Mouse (Mus musculus) midbrain, postnatal 0 days (tissue): ENCODE measurements around the gene Fbxl17. TPM values are rescaled to one million over a fixed set of nuclear protein-coding genes. Genes with fewer than 3 reads are reported as not detected.

ENCODE experiments used
- ATAC-seq: fragments of 200-750 bp; cut with Nextera tagmentation; 2 replicates; pipeline ENCODE4 v1.8.0; 2017; ENCODE audit warnings: moderate number of reproducible peaks, mild to moderate bottlenecking, moderate TSS enrichment, moderate library complexity; ENCODE audit not compliant: low FRiP score
- DNase-seq: peaks from one replicate; pipeline ENCODE4 v3.0.0-alpha.2; 2015; ENCODE audit warnings: low spot score
- H3K27ac ChIP-seq: fragments of 300-500 bp; sonication (generic); 2 replicates; pipeline ENCODE4 v1.5.1; 2014; ENCODE audit warnings: low read depth, mild to moderate bottlenecking, low read length, mixed read lengths
- H3K27me3 ChIP-seq: fragments of 300-500 bp; sonication (generic); 2 replicates; pipeline ENCODE4 v1.6.1; 2014; ENCODE audit warnings: low read length, control low read depth, mixed read lengths; ENCODE audit not compliant: insufficient read depth
- H3K36me3 ChIP-seq: fragments of 300-500 bp; sonication (generic); 2 replicates; pipeline ENCODE4 v1.6.1; 2014; ENCODE audit warnings: low read length, control low read depth, mixed read lengths; ENCODE audit not compliant: insufficient read depth
- H3K4me1 ChIP-seq: fragments of 300-500 bp; sonication (generic); 2 replicates; pipeline ENCODE4 v1.6.1; 2014; ENCODE audit warnings: mild to moderate bottlenecking, control low read depth, antibody characterized with exemption, low read length, mixed read lengths; ENCODE audit not compliant: insufficient read depth
- H3K4me2 ChIP-seq: fragments of 300-500 bp; sonication (generic); 2 replicates; pipeline ENCODE4 v1.6.1; 2014; ENCODE audit warnings: low read depth, mild to moderate bottlenecking, low read length, mixed read lengths; ENCODE audit not compliant: poor library complexity, severe bottlenecking
- H3K4me3 ChIP-seq: fragments of 300-500 bp; sonication (generic); 2 replicates; pipeline ENCODE4 v1.5.1; 2014; ENCODE audit warnings: low read depth, mild to moderate bottlenecking, low read length, moderate library complexity
- H3K9ac ChIP-seq: fragments of 300-500 bp; sonication (generic); replicated peaks from 2 replicates; pipeline ENCODE4 v1.6.1; 2014; ENCODE audit warnings: mild to moderate bottlenecking, low read length, moderate library complexity, mixed read lengths; ENCODE audit not compliant: poor library complexity, severe bottlenecking
- H3K9me3 ChIP-seq: fragments of 300-500 bp; sonication (generic); 2 replicates; pipeline ENCODE4 v1.6.1; 2016; ENCODE audit warnings: low read length, control low read depth
- CTCF ChIP-seq: IDR thresholded peaks from 2 replicates; pipeline ENCODE4 v1.5.1; 2016; ENCODE audit warnings: antibody characterized with exemption, mild to moderate bottlenecking
- WGBS: fragments of 180-500 bp; shearing (Covaris S2); extraction: QIAGEN DNeasy Blood & Tissue Kit; methylation state at CpG from one replicate; pipeline ENCODE4 v1.1.7; 2014; 5-methylcytosine and 5-hydroxymethylcytosine counted together
- polyA plus RNA-seq: library from polyadenylated mRNA; unstranded; fragments of >200 nt; fragmentation: Nextera tagmentation; extraction: Ambion mirVana; gene quantifications from 2 replicates; pipeline ENCODE4 v1.2.1, GENCODE M21; 2015
- total RNA-seq: library from RNA; depleted of rRNA; stranded (reverse); fragments of >200 nt; gene quantifications from 2 replicates; pipeline ENCODE4 v1.2.3, GENCODE M21; 2014

The Fbxl17 gene
- total and polyA plus RNA-seq, 2 experiments from 2014 or later: 16.6 to 39.2 TPM

DNA sequence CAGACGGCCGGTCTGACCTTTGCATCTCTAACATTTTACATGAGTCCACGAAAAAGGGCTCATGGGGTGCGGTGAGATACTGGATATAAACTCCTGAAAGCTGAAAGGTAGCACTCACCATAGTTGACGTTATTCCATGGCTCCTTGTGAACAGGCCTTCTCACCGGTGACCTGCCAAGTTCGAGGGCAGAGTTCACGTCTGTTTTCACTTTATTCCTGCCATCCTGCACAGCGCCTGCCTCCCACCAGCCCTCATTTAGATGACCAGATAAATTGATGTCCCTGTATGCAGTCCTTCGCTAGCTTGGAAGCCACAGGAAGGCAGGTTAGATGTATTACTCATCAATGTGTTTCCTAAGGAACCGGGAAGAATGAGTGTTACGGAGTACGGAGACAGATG lies 454.5 kb downstream of the Fbxl17 start:
- TF ChIP-seq CTCF: no peak
- Histone ChIP-seq H3K4me3 (no peak overlapping the region), H3K27me3 (no peaks in the 10 kb centered on the region), H3K4me1 (no peaks in the 10 kb centered on the region), H3K4me2 (no peak overlapping the region), H3K9ac (no peak overlapping the region), H3K36me3 (no peaks in the 10 kb centered on the region), H3K9me3 (peaks cover 6% of the 10 kb centered on the region; the same call in 1 of the 2 replicates), H3K27ac (no peak overlapping the region)
- WGBS: 84% methylated on average over 13 of the region's 13 CpGs
- DNase-seq (no peak), ATAC-seq (no peak)

DNA sequence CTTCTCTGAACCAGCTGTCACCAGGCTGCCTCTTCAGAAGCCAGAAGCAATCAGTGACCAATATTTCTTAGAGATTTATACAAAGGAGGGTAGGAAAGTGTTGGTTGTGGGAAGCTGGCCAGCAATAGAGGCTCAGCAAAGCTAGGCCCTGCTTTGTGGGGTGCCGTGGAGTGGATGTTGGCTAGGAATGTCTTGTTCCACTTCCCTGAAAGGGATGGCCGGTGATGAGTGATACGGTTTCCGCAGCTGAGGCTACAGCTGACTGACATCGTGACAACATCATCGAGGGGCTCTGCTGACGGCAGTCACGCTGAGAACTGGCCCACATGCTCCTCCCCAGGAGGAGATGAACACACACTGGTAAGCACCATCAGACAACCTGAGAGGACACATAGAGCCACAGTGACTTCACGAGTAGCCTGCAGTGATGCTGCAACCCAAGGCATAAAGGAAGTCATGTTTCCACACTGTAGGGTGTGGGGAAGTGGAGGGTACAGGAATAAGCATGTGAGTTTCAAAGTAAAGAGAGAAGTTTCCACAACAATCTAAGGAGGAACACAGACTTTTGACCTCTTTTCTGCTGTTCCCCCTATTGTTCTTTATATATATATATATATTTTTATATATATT lies 456.7 kb downstream of the Fbxl17 start:
- 76% methylated on average over 9 of the region's 9 CpGs for WGBS
- no peak for ATAC-seq
- TF ChIP-seq CTCF: no peak
- Histone ChIP-seq H3K4me3 (no peak overlapping the region), H3K9ac (no peak overlapping the region), H3K27ac (no peak overlapping the region), H3K4me1 (no peaks in the 10 kb centered on the region), H3K4me2 (no peak overlapping the region), H3K9me3 (peaks cover 6% of the 10 kb centered on the region; the same call in 1 of the 2 replicates), H3K36me3 (no peaks in the 10 kb centered on the region), H3K27me3 (no peaks in the 10 kb centered on the region)
- DNase-seq: no peak

DNA sequence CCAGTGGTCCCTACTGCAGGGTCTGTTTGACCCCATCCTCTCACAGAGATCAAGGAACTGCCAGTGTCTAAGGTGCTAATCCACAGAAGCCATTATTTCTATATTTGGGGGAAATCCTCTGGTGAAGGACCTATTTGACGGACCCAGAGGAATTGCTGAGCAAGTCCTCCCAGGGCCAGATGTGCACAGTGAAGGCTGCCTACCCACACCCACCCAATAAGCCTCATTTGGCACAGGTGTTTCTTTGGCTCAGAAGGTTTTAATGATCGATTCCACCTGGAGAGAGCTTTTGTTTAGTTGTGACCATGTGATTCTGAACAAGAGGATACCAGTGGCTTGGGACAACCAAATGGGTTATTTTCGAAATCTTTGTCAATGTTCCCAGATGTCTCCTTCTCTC lies 462.3 kb downstream of the Fbxl17 start:
- no peak for TF ChIP-seq CTCF
- no peaks in the 10 kb centered on the region for H3K36me3 ChIP-seq

DNA sequence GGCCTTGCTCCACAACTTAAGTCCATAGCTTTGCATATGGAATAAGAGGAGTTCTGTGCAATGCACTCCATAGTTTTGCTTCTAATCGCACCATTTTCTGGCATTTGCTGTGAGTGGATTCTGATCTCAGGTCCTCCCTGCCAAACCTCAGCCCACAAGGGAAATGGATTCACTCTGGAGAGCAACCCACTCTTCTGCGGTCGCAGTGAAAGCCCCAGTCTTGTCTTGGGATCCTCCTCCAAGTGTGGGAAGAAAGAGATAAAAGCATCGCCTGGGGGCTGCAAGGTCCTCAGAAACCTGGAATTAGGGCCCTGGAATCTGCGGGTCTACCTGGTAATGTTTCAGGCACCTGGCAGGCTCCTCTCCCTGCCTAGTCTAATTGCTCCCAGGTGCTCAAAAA lies 466.7 kb downstream of the Fbxl17 start:
- no peak for TF ChIP-seq CTCF
- H3K4me3 ChIP-seq: no peak overlapping the region
- WGBS: 87% methylated on average over 5 of the region's 5 CpGs

More for the DNA sequence above, 462.3 kb downstream of the Fbxl17 start:
- DNase-seq (no peak), ATAC-seq (no peak)
- Histone ChIP-seq H3K4me3 (no peak overlapping the region), H3K9ac (no peak overlapping the region), H3K4me1 (no peaks in the 10 kb centered on the region), H3K27me3 (no peaks in the 10 kb centered on the region), H3K4me2 (no peak overlapping the region), H3K9me3 (peaks cover 6% of the 10 kb centered on the region; the same call in 1 of the 2 replicates), H3K27ac (no peak overlapping the region)
- 82% methylated on average over 3 of the region's 3 CpGs for WGBS

DNA sequence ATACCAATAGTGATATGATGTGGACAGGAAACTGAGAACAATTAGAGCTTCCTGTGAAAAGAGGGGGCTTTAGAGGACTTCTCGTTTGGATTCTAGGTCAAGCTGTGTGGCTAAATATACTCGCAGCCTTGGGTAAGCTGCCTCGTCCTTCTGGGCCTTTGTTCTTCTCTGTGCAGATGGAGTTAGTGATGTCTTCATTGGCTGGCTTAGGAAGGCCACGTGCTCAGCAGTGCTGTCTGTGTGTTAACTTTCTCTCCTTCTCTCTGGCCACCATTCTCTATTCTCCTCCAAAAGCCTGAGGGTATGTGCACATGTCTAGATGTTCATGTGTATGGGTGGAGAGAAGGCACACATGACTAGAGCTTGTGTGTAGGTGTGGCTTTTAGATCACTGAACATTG lies 470.7 kb downstream of the Fbxl17 start:
- no peak for ATAC-seq
- 21% methylated on average over 4 of the region's 4 CpGs for WGBS
- no peaks in the 10 kb centered on the region for H3K36me3 ChIP-seq

More for the DNA sequence above, 466.7 kb downstream of the Fbxl17 start:
- H3K9me3 ChIP-seq: no peaks in the 10 kb centered on the region
- no peak overlapping the region for H3K9ac ChIP-seq
- H3K27me3 ChIP-seq: no peaks in the 10 kb centered on the region
- DNase-seq (no peak), ATAC-seq (no peak)
- H3K4me2 ChIP-seq: no peak overlapping the region
- H3K36me3 ChIP-seq: no peaks in the 10 kb centered on the region
- H3K27ac ChIP-seq: no peak overlapping the region
- H3K4me1 ChIP-seq: no peaks in the 10 kb centered on the region

DNA sequence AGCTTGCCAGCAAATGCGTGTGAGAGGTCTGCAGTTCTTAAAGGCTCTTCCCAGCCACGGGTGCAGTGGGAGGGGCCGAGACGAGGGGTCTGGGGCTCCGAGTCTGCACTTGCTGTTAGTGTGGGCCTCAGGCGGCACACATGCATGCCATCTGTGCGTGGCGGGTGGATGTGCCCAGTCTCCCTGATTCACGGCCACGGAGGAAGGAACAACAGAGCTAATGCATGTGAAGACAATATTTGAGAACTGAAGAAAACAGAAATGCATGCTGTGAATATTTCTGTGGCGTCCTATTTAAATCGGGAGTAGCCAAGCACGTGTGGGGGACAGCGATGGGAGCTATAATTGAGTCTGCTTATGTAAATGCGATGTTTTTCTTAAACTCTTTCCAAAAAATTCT lies 474.6 kb downstream of the Fbxl17 start:
- H3K4me2 ChIP-seq: peak overlapping the region; percentile 28; the same call in 1 of the 2 replicates
- ATAC-seq (no peak), DNase-seq (no peak)
- WGBS: 38% methylated on average over 15 of the region's 15 CpGs
- no peak overlapping the region for H3K9ac ChIP-seq
- H3K9me3 ChIP-seq: no peaks in the 10 kb centered on the region
- H3K36me3 ChIP-seq: no peaks in the 10 kb centered on the region
- TF ChIP-seq CTCF: no peak
- no peak overlapping the region for H3K4me3 ChIP-seq
- no peak overlapping the region for H3K27ac ChIP-seq
- H3K4me1 ChIP-seq: no peaks in the 10 kb centered on the region
- H3K27me3 ChIP-seq: no peaks in the 10 kb centered on the region

More for the DNA sequence above, 470.7 kb downstream of the Fbxl17 start:
- Histone ChIP-seq H3K9ac (no peak overlapping the region), H3K4me2 (no peak overlapping the region), H3K9me3 (no peaks in the 10 kb centered on the region), H3K4me1 (no peaks in the 10 kb centered on the region), H3K4me3 (no peak overlapping the region), H3K27me3 (no peaks in the 10 kb centered on the region), H3K27ac (no peak overlapping the region)
- DNase-seq: no peak
- no peak for TF ChIP-seq CTCF
